Mouse (Mus musculus): ENCODE results near the gene Lin28b. TPM values are rescaled to one million over a fixed set of nuclear protein-coding genes. Genes with fewer than 3 reads are reported as not detected.
A peak's percentile ranks its signal among the peaks of the same experiment; 100 is the strongest.

The Lin28b gene
- polyA plus RNA-seq (2014; fragmentation: Nextera tagmentation; extraction: Ambion mirVana) = 14.8 and 17.1 TPM in 2 replicates

GRCm38 (mm10) chr10:45485761-45486602, at the start of gene Lin28b:
Gene Lin28b, minus strand, starts transcription at chr10:45486395.
- no peaks in the 10 kb centered on the region for H3K36me3 ChIP-seq (ENCODE audit: control insufficient read depth, insufficient read depth, low read length)
- peak within 1 kb of the TSS; percentile 84 for H3K4me2 ChIP-seq (replicated peaks; ENCODE audit: low read depth, low read length)
- ATAC-seq (ENCODE audit: low FRiP score) (peak; percentile 94), DNase-seq (ENCODE audit: low spot score) (peak; percentile 89)
- H3K4me3 ChIP-seq (ENCODE audit: low read depth, low read length) = peak within 1 kb of the TSS; percentile 71
- H3K4me1 ChIP-seq (replicated peaks; ENCODE audit: control insufficient read depth, insufficient read depth, low read length) = no peaks in the 10 kb centered on the region
- H3K27me3 ChIP-seq (ENCODE audit: control insufficient read depth, insufficient read depth, low read length) = no peaks in the 10 kb centered on the region
- WGBS = under 1% methylated on average over 48 of the region's 139 CpGs
- H3K9ac ChIP-seq (ENCODE audit: low read depth, low read length) = peak within 1 kb of the TSS; percentile 77
- H3K27ac ChIP-seq (ENCODE audit: low read depth, low read length) = peak within 1 kb of the TSS; percentile 90
- no peaks in the 10 kb centered on the region for H3K9me3 ChIP-seq (ENCODE audit: control insufficient read depth, low read length)

- Histone ChIP-seq H3K4me1 (replicated peaks; ENCODE audit: control insufficient read depth, insufficient read depth, low read length) (no peaks in the 10 kb centered on the region), H3K9ac (ENCODE audit: low read depth, low read length) (no peak overlapping the region), H3K4me3 (ENCODE audit: low read depth, low read length) (no peak overlapping the region), H3K36me3 (ENCODE audit: control insufficient read depth, insufficient read depth, low read length) (no peaks in the 10 kb centered on the region), H3K4me2 (replicated peaks; ENCODE audit: low read depth, low read length) (no peak overlapping the region), H3K27me3 (ENCODE audit: control insufficient read depth, insufficient read depth, low read length) (no peaks in the 10 kb centered on the region), H3K9me3 (ENCODE audit: control insufficient read depth, low read length) (no peaks in the 10 kb centered on the region), H3K27ac (ENCODE audit: low read depth, low read length) (no peak overlapping the region)
- 74% methylated on average over 2 of the region's 2 CpGs for WGBS
- ATAC-seq (ENCODE audit: low FRiP score) = no peak
- DNase-seq (ENCODE audit: low spot score) = no peak
These were observed 25.6 kb upstream of the Lin28b start for GRCm38 (mm10) chr10:45511764-45512163.

DNA sequence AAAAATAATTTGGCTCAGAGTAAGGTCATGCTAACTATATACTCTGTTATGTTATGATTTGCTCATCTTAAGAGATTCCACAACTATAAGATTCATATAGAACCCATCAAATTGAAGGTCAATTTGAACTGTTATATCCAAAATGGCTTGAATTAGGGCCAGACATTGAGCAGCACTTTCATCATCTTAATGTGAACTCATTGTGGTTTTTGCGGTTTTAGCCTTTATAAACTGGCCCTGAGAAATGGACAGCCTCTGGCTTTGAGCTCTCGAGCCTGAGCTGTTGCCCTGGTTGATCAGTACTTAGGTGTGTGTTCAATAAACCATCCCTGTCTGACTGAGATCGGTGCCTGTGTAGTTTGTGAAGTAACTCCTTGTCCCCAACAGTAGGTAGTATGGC, 24.5 kb upstream of the Lin28b start:
- no peaks in the 10 kb centered on the region for H3K36me3 ChIP-seq (ENCODE audit: control insufficient read depth, insufficient read depth, low read length)
- no peaks in the 10 kb centered on the region for H3K9me3 ChIP-seq (ENCODE audit: control insufficient read depth, low read length)
- H3K4me3 ChIP-seq (ENCODE audit: low read depth, low read length) = no peak overlapping the region
- H3K27me3 ChIP-seq (ENCODE audit: control insufficient read depth, insufficient read depth, low read length) = no peaks in the 10 kb centered on the region
- no peak overlapping the region for H3K4me2 ChIP-seq (replicated peaks; ENCODE audit: low read depth, low read length)
- DNase-seq (ENCODE audit: low spot score) (no peak), ATAC-seq (ENCODE audit: low FRiP score) (no peak)
- no peaks in the 10 kb centered on the region for H3K4me1 ChIP-seq (replicated peaks; ENCODE audit: control insufficient read depth, insufficient read depth, low read length)
- no peak overlapping the region for H3K9ac ChIP-seq (ENCODE audit: low read depth, low read length)
- WGBS = 89% methylated on average over 3 of the region's 3 CpGs
- no peak overlapping the region for H3K27ac ChIP-seq (ENCODE audit: low read depth, low read length)

GRCm38 (mm10) chr10:45500259-45500658, 14.1 kb upstream of the Lin28b start:
- Histone ChIP-seq H3K9ac (ENCODE audit: low read depth, low read length) (no peak overlapping the region), H3K27ac (ENCODE audit: low read depth, low read length) (no peak overlapping the region), H3K4me2 (replicated peaks; ENCODE audit: low read depth, low read length) (no peak overlapping the region), H3K27me3 (ENCODE audit: control insufficient read depth, insufficient read depth, low read length) (no peaks in the 10 kb centered on the region), H3K36me3 (ENCODE audit: control insufficient read depth, insufficient read depth, low read length) (no peaks in the 10 kb centered on the region), H3K4me1 (replicated peaks; ENCODE audit: control insufficient read depth, insufficient read depth, low read length) (no peaks in the 10 kb centered on the region), H3K9me3 (ENCODE audit: control insufficient read depth, low read length) (no peaks in the 10 kb centered on the region), H3K4me3 (ENCODE audit: low read depth, low read length) (no peak overlapping the region)
- WGBS = 95% methylated on average over 1 of the region's 1 CpGs
- no peak for DNase-seq (ENCODE audit: low spot score)
- no peak for ATAC-seq (ENCODE audit: low FRiP score)

- WGBS = under 1% methylated on average over 40 of the region's 40 CpGs
- Histone ChIP-seq H3K4me2 (replicated peaks; ENCODE audit: low read depth, low read length) (peak overlapping the region; percentile 84), H3K27ac (ENCODE audit: low read depth, low read length) (peak overlapping the region; percentile 90; the same call in 1 of the 2 replicates), H3K9ac (ENCODE audit: low read depth, low read length) (peak overlapping the region; percentile 77), H3K4me3 (ENCODE audit: low read depth, low read length) (peak overlapping the region; percentile 71), H3K36me3 (ENCODE audit: control insufficient read depth, insufficient read depth, low read length) (no peaks in the 10 kb centered on the region), H3K27me3 (ENCODE audit: control insufficient read depth, insufficient read depth, low read length) (no peaks in the 10 kb centered on the region), H3K9me3 (ENCODE audit: control insufficient read depth, low read length) (no peaks in the 10 kb centered on the region), H3K4me1 (replicated peaks; ENCODE audit: control insufficient read depth, insufficient read depth, low read length) (no peaks in the 10 kb centered on the region)
- DNase-seq (ENCODE audit: low spot score) (no peak), ATAC-seq (ENCODE audit: low FRiP score) (no peak; the same call in 1 of the 2 replicates)
These were observed 380 bp upstream of the Lin28b start for GRCm38 (mm10) chr10:45486603-45486946.

DNA sequence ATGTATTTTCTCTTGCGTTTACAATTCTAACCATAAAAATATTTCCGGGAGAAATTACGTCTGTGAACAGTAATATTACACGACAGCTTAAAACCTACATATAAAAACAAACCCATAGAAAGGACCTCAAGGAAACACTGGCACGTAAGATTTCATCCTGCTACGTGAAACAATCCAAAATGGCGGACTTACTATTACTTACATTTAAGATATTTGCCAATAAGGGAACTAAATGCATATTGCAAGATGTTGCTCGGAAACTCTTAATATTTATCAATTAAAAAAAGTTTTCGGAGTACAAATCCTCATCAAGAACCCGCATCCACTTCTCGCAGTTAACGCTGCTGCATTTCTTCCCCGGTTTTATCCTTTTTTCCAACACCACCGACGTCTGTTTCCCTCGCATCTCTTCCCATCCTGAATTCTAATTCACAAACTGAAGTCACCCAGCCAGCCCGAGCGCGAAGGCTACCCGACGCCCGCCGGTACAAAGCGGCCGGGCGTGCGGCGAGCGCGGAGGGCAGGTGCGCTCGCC, 902 bp downstream of the Lin28b start:
- ATAC-seq (ENCODE audit: low FRiP score) = no peak
- H3K4me3 ChIP-seq (ENCODE audit: low read depth, low read length) = peak overlapping the region; percentile 71
- peak overlapping the region; percentile 90 for H3K27ac ChIP-seq (ENCODE audit: low read depth, low read length)
- peak; percentile 81 for DNase-seq (ENCODE audit: low spot score)
- no peaks in the 10 kb centered on the region for H3K27me3 ChIP-seq (ENCODE audit: control insufficient read depth, insufficient read depth, low read length)
- under 1% methylated on average over 32 of the region's 32 CpGs for WGBS
- peak overlapping the region; percentile 84 for H3K4me2 ChIP-seq (replicated peaks; ENCODE audit: low read depth, low read length)
- H3K9ac ChIP-seq (ENCODE audit: low read depth, low read length) = peak overlapping the region; percentile 77
- no peaks in the 10 kb centered on the region for H3K9me3 ChIP-seq (ENCODE audit: control insufficient read depth, low read length)
- H3K4me1 ChIP-seq (replicated peaks; ENCODE audit: control insufficient read depth, insufficient read depth, low read length) = no peaks in the 10 kb centered on the region
- H3K36me3 ChIP-seq (ENCODE audit: control insufficient read depth, insufficient read depth, low read length) = no peaks in the 10 kb centered on the region

- H3K4me1 ChIP-seq (replicated peaks; ENCODE audit: control insufficient read depth, insufficient read depth, low read length) = no peaks in the 10 kb centered on the region
- H3K4me3 ChIP-seq (ENCODE audit: low read depth, low read length) = no peak overlapping the region
- H3K4me2 ChIP-seq (replicated peaks; ENCODE audit: low read depth, low read length) = no peak overlapping the region
- no peak overlapping the region for H3K27ac ChIP-seq (ENCODE audit: low read depth, low read length)
- no peak overlapping the region for H3K9ac ChIP-seq (ENCODE audit: low read depth, low read length)
- no peaks in the 10 kb centered on the region for H3K27me3 ChIP-seq (ENCODE audit: control insufficient read depth, insufficient read depth, low read length)
- DNase-seq (ENCODE audit: low spot score) (peak; percentile 49), ATAC-seq (ENCODE audit: low FRiP score) (no peak)
- no peaks in the 10 kb centered on the region for H3K36me3 ChIP-seq (ENCODE audit: control insufficient read depth, insufficient read depth, low read length)
- WGBS = 70% methylated on average over 2 of the region's 2 CpGs
- H3K9me3 ChIP-seq (ENCODE audit: control insufficient read depth, low read length) = no peaks in the 10 kb centered on the region
These were observed 3.0 kb downstream of the Lin28b start for GRCm38 (mm10) chr10:45483210-45483609.

DNA sequence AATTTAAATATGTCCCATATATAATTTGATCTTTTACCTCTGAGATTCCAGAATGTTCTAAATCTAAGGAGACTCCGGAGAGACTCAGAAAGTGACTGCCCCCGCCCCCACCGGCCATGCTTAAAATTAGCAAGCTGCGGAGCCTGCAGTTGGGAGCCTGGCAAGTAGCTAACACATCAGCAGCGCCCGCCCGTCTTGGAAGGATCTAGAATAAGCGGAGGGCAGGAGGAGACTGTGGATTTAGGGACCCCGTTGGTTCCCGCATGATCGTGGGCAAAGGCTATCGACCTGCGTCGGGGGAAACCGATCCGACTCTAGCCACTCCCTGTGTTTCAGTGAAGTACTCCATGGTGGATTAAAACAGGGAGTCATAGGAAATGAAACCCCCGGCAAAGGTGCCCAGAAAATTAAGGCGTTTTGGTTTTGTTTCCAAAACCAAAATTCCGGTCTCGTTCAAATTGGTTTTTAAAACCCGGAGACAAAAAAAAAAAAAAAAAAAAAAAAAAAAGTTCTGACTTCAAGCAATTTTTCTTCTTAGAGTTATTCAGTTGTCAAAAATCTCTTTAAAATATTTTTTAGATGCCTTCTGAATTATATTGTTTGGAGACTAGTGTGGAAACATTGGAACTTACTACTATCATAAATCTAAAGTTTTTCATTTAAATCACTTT, 12.4 kb downstream of the Lin28b start:
- Histone ChIP-seq H3K27ac (ENCODE audit: low read depth, low read length) (no peak overlapping the region), H3K9ac (ENCODE audit: low read depth, low read length) (no peak overlapping the region), H3K9me3 (ENCODE audit: control insufficient read depth, low read length) (no peaks in the 10 kb centered on the region), H3K4me3 (ENCODE audit: low read depth, low read length) (peak overlapping the region; percentile 25), H3K4me2 (replicated peaks; ENCODE audit: low read depth, low read length) (peak overlapping the region; percentile 50), H3K27me3 (ENCODE audit: control insufficient read depth, insufficient read depth, low read length) (no peaks in the 10 kb centered on the region), H3K36me3 (ENCODE audit: control insufficient read depth, insufficient read depth, low read length) (no peaks in the 10 kb centered on the region), H3K4me1 (replicated peaks; ENCODE audit: control insufficient read depth, insufficient read depth, low read length) (peaks cover 4% of the 10 kb centered on the region; the same call in 1 of the 2 replicates)
- under 1% methylated on average over 21 of the region's 21 CpGs for WGBS
- ATAC-seq (ENCODE audit: low FRiP score) (no peak), DNase-seq (ENCODE audit: low spot score) (peak; percentile 58)

Data from hindbrain, embryonic 11.5 days (tissue).